Mouse (Mus musculus) heart, adult 2 months (tissue): ENCODE measurements at regions not wholly inside any gene's neighbourhood (a gene's known extent, or its start where the extent isn't known, plus 50 kb on each side); places are given as distances from the start of the nearest gene placed in this dataset.
A peak's percentile ranks its signal among the peaks of the same experiment; 100 is the strongest.

Experiments used
- DNase-seq, 2 experiments: peaks; one replicate each; pipeline ENCODE4 v3.0.0; 2021
- H3K27ac ChIP-seq: fragments of 200-600 bp; 2 replicates; pipeline ENCODE4 v1.8.1; 2022
- H3K27me3 ChIP-seq: fragments of 200-500 bp; 2 replicates; pipeline ENCODE4 v1.6.1; 2012; ENCODE audit warnings: mild to moderate bottlenecking, low read length, inconsistent platforms, mixed read lengths; ENCODE audit not compliant: control insufficient read depth, insufficient read depth
- H3K36me3 ChIP-seq: fragments of 200-500 bp; 2 replicates; pipeline ENCODE4 v1.6.1; 2012; ENCODE audit warnings: low read length, inconsistent platforms; ENCODE audit not compliant: control insufficient read depth, insufficient read depth
- H3K4me1 ChIP-seq: fragments of 200-500 bp; 2 replicates; pipeline ENCODE4 v1.6.1; 2011; ENCODE audit warnings: low read length; ENCODE audit not compliant: control insufficient read depth, insufficient read depth
- H3K4me3 ChIP-seq: fragments of 200-600 bp; 2 replicates; pipeline ENCODE4 v1.8.1; 2022
- H3K79me2 ChIP-seq: fragments of 200-500 bp; replicated peaks from 2 replicates; pipeline ENCODE4 v1.6.1; 2012; ENCODE audit warnings: mild to moderate bottlenecking, inconsistent platforms, low read length, moderate library complexity, mixed read lengths; ENCODE audit not compliant: control insufficient read depth, insufficient read depth
- H3K9ac ChIP-seq: fragments of 200-500 bp; 2 replicates; pipeline ENCODE4 v1.6.1; 2012; ENCODE audit warnings: low read depth, mild to moderate bottlenecking, control low read depth, inconsistent platforms, low read length, mixed read lengths
- CTCF ChIP-seq: fragments of 200-600 bp; IDR thresholded peaks from 2 replicates; pipeline ENCODE4 v1.8.1; 2022; ENCODE audit warnings: antibody characterized with exemption, mild to moderate bottlenecking, moderate library complexity
- EP300 ChIP-seq: fragments of 200-500 bp; IDR thresholded peaks from 2 replicates; pipeline ENCODE4 v1.6.1; 2011; ENCODE audit warnings: low read depth, low read length, control low read depth; ENCODE audit not compliant: insufficient read depth
- POLR2A ChIP-seq: fragments of 200-500 bp; IDR thresholded peaks from 2 replicates; pipeline ENCODE4 v1.6.1; 2011; ENCODE audit warnings: mild to moderate bottlenecking, low read depth, low read length, control low read depth; ENCODE audit not compliant: insufficient read depth
- WGBS: fragments of 180-500 bp; shearing (Covaris S2); methylation state at CpG from one replicate; pipeline ENCODE4 v1.1.7; 2018; 5-methylcytosine and 5-hydroxymethylcytosine counted together
- intact Hi-C: fragments of 180-260 bp; cut with DNase I; formaldehyde crosslinking; loops from one replicate; pipeline ENCODE4 v1.15.1; 2025

GRCm38 (mm10) chr10:91734691-91735090 lies 553.6 kb upstream of the Tmpo start:
- 73% methylated on average over 8 of the region's 8 CpGs for WGBS
- H3K27ac ChIP-seq: no peak overlapping the region
- no peaks in the 10 kb centered on the region for H3K79me2 ChIP-seq
- no peaks in the 10 kb centered on the region for H3K36me3 ChIP-seq
- intact Hi-C loops: no loop called here
- no peak for DNase-seq
- H3K9ac ChIP-seq: no peak overlapping the region
- H3K4me3 ChIP-seq: no peak overlapping the region
- no peaks in the 10 kb centered on the region for H3K27me3 ChIP-seq
- no peaks in the 10 kb centered on the region for H3K4me1 ChIP-seq
- TF ChIP-seq CTCF (peak; percentile 32), POLR2A (no peak)

GRCm38 (mm10) chr10:91732007-91732589 lies 551.0 kb upstream of the Tmpo start:
- no peak for DNase-seq
- WGBS: 72% methylated on average over 9 of the region's 9 CpGs
- TF ChIP-seq POLR2A: no peak
- TF ChIP-seq CTCF: no peak
- no peak for TF ChIP-seq EP300
- no peak overlapping the region for H3K9ac ChIP-seq
- no peaks in the 10 kb centered on the region for H3K36me3 ChIP-seq
- no peak overlapping the region for H3K4me3 ChIP-seq
- no peaks in the 10 kb centered on the region for H3K27me3 ChIP-seq
- intact Hi-C loops: no loop called here
- no peak overlapping the region for H3K27ac ChIP-seq
- H3K79me2 ChIP-seq: no peaks in the 10 kb centered on the region
- no peaks in the 10 kb centered on the region for H3K4me1 ChIP-seq

GRCm38 (mm10) chr10:91730062-91730461 lies 548.9 kb upstream of the Tmpo start:
- Histone ChIP-seq H3K79me2 (no peaks in the 10 kb centered on the region), H3K27me3 (no peaks in the 10 kb centered on the region), H3K4me1 (no peaks in the 10 kb centered on the region), H3K4me3 (no peak overlapping the region), H3K36me3 (no peaks in the 10 kb centered on the region), H3K27ac (no peak overlapping the region), H3K9ac (no peak overlapping the region)
- DNase-seq: no peak
- intact Hi-C loops: no loop called here
- 87% methylated on average over 6 of the region's 6 CpGs for WGBS
- no peak for TF ChIP-seq CTCF
- no peak for TF ChIP-seq EP300
- no peak for TF ChIP-seq POLR2A

GRCm38 (mm10) chr10:91719561-91720371 lies 538.7 kb upstream of the Tmpo start:
- peak in 1 of 2 experiments; percentile 27 for DNase-seq
- no peak overlapping the region for H3K4me3 ChIP-seq
- H3K27ac ChIP-seq: no peak overlapping the region
- no peak for TF ChIP-seq EP300
- TF ChIP-seq POLR2A: no peak
- no peak for TF ChIP-seq CTCF
- intact Hi-C loops: no loop called here
- H3K4me1 ChIP-seq: no peaks in the 10 kb centered on the region
- no peaks in the 10 kb centered on the region for H3K27me3 ChIP-seq
- H3K9ac ChIP-seq: no peak overlapping the region
- WGBS: 75% methylated on average over 9 of the region's 9 CpGs
- H3K79me2 ChIP-seq: no peaks in the 10 kb centered on the region
- no peaks in the 10 kb centered on the region for H3K36me3 ChIP-seq

- no peak overlapping the region for H3K27ac ChIP-seq
- intact Hi-C loops: no loop called here
- no peaks in the 10 kb centered on the region for H3K4me1 ChIP-seq
- TF ChIP-seq EP300: no peak
- no peak for TF ChIP-seq CTCF
- TF ChIP-seq POLR2A: no peak
- H3K4me3 ChIP-seq: no peak overlapping the region
- no peaks in the 10 kb centered on the region for H3K79me2 ChIP-seq
- no peaks in the 10 kb centered on the region for H3K27me3 ChIP-seq
- no peaks in the 10 kb centered on the region for H3K36me3 ChIP-seq
- WGBS: 77% methylated on average over 7 of the region's 7 CpGs
- no peak for DNase-seq
- H3K9ac ChIP-seq: no peak overlapping the region
These were observed 535.5 kb upstream of the Tmpo start for GRCm38 (mm10) chr10:91716604-91717003.

GRCm38 (mm10) chr10:91714648-91715047 lies 533.5 kb upstream of the Tmpo start:
- H3K4me1 ChIP-seq: no peaks in the 10 kb centered on the region
- TF ChIP-seq EP300: no peak
- TF ChIP-seq CTCF: no peak
- no peak for TF ChIP-seq POLR2A
- H3K27me3 ChIP-seq: no peaks in the 10 kb centered on the region
- intact Hi-C loops: no loop called here
- H3K36me3 ChIP-seq: no peaks in the 10 kb centered on the region
- no peak overlapping the region for H3K9ac ChIP-seq
- WGBS: 82% methylated on average over 3 of the region's 3 CpGs
- no peak overlapping the region for H3K27ac ChIP-seq
- H3K79me2 ChIP-seq: no peaks in the 10 kb centered on the region
- H3K4me3 ChIP-seq: no peak overlapping the region
- no peak for DNase-seq
